Mouse (Mus musculus): ENCODE measurements at regions not wholly inside any gene's neighbourhood (a gene's known extent, or its start where the extent isn't known, plus 50 kb on each side); places are given as distances from the start of the nearest gene placed in this dataset.

DNA sequence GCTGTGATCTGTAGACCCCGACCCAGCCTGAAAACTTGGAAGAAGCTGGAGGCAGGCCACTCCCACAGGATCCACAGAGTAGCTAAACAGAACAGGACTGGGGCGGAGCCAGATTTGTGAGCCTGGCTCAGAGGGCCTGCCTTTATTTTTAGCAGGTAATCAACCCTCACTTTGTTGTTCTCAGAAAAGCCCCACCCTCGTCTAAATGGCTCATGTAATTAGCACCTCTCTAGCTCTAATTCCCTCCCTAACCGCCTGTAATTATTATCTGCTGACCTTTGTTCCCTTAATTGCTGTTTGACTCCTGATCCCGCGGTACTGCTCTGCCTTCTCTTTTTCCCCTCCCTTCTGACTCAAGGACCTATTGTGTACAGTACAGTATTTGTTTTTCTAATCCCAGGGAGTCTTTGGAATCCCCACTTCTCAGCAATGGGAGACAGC is 95.6 kb upstream of the Bdnf start:
- DNase-seq (ENCODE audit: low spot score): no peak

DNA sequence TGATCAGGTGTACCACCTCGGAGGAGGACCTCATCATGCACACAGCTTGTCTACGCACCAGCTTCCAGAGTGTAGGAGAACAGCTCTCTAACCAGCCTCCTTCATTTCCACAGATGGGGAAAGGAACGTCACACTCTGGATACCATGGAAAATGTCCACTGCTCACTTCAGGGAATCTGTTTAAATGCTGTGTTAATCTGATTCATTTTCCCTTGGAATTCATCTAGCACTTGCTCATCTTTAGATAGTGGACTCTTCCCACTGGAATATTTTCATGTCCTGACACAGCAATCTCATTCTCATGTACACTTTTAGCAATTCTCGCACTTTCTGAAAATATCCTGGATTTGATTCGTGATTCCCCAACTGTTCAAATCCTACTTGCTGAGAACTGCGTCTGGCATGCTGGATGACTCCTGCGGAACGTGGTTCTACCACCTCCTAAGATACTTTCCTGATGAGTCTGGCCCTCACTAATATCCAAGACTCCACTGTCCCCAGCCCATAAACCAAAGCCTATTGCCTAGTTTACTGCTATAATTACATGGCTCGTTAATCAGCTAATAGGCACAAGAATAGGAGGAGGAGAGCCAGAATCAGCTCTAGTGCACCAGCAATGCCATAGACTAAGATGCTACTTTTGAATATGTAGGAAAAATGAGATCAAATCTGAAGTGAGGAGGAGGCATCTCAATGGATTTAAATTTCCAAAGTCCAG is 56.0 kb upstream of the Bdnf start:
- DNase-seq (ENCODE audit: low spot score): no peak

- DNase-seq (ENCODE audit: low spot score): no peak
Observed at GRCm38 (mm10) chr2:109619676-109620075, 54.8 kb upstream of the Bdnf start.

- DNase-seq (ENCODE audit: low spot score): no peak
Observed at GRCm38 (mm10) chr2:109621595-109621994, 52.9 kb upstream of the Bdnf start.

All from yolk sac, embryonic 10.5 days (tissue).